ENCODE assay signal across 31 mouse cellular contexts in the genomic region with DNA sequence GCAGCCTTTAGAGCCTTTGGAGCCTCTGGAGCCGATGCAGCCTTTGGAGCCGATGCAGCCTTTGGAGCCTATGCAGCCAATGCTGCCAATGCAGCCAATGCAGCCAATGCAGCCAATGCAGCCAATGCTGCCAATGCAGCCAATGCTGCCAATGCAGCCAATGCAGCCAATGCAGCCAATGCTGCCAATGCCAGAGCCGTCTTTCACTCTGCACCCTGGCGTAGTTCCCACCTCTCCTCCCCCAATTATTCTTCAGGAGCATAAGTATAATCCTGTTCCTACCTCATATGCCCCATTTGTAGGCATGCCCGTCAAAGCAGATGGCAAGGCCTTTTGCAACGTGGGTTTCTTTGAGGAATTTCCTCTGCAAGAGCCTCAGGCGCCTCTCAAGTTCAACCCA. TPM values are rescaled to one million over a fixed set of nuclear protein-coding genes. Genes with fewer than 3 reads are reported as not detected.
DNase-seq lines count a peak whose midpoint lies in the region; ATAC-seq and TF ChIP-seq lines count a peak whose summit lies in the region.
"Had no signal": no experiment of that assay in that cellular context is flagged by ENCODE, and none has a peak within 500 bp of the region (broad histone marks: within the 10 kb centered on the region; RNA-seq: fewer than 3 reads in every experiment).

No protein-coding gene starts in this region.

- peaks cover 38% of the 10 kb centered on the region for H3K36me3 ChIP-seq in intestine, embryonic 14.5 days (ENCODE audit: control insufficient read depth, insufficient read depth, low read length)
- H3K36me3 ChIP-seq in intestine, embryonic 15.5 days = peaks cover 7% of the 10 kb centered on the region; the same call in 1 of the 2 replicates
- no peaks in the 10 kb centered on the region for H3K36me3 ChIP-seq in E14TG2a.4 (ENCODE audit: insufficient read depth, low read length)
- H3K36me3 ChIP-seq in limb, embryonic 10.5 days = peaks cover 18% of the 10 kb centered on the region

- 43% methylated on average over 7 of the region's 7 CpGs for whole genome bisulfite sequencing in cerebellum, adult 2 months
- 90% methylated on average over 7 of the region's 7 CpGs for WGBS in intestine, embryonic 14.5 days
- WGBS in intestine, embryonic 15.5 days = 92% methylated on average over 7 of the region's 7 CpGs
- WGBS in limb, embryonic 10.5 days = 87% methylated on average over 7 of the region's 7 CpGs

- peak; percentile 23 to 33 for DNase-seq in cerebellum, postnatal 14 days
- DNase-seq in cerebellum, adult 2 months = no peak
- DNase-seq in intestine, embryonic 14.5 days (ENCODE audit: low spot score) = peak; percentile 13
- DNase-seq in limb, embryonic 10.5 days (ENCODE audit: low spot score) = peak; percentile 18
- DNase-seq in gastrocnemius, postnatal 4 days (ENCODE audit: low spot score in 2 of 2) = no peak
- DNase-seq: adrenal gland, adult 2 months; cerebellum, adult 11-12 months; cerebellum, adult 9-10 months; gastrocnemius, postnatal 10 days; gastrocnemius, postnatal 36 days; heart, postnatal 36 days; kidney, adult 11 months had no signal

- no peaks in the 10 kb centered on the region for H3K27me3 ChIP-seq in cerebellum, adult 2 months (ENCODE audit: control insufficient read depth, insufficient read depth, low read length)
- H3K27me3 ChIP-seq in intestine, embryonic 14.5 days (replicated peaks; ENCODE audit: control insufficient read depth, insufficient read depth, low read length) = no peaks in the 10 kb centered on the region
- no peaks in the 10 kb centered on the region for H3K27me3 ChIP-seq in intestine, embryonic 15.5 days (replicated peaks)
- H3K27me3 ChIP-seq in E14TG2a.4 (ENCODE audit: insufficient read depth, low read length) = peaks cover 5% of the 10 kb centered on the region; the same call in 1 of the 2 replicates
- H3K27me3 ChIP-seq in limb, embryonic 10.5 days (ENCODE audit: low read depth, poor library complexity, severe bottlenecking) = no peaks in the 10 kb centered on the region
- H3K27me3 ChIP-seq: CH12.LX; forebrain, embryonic 13.5 days had no signal

- no peak overlapping the region for H3K9ac ChIP-seq in intestine, embryonic 14.5 days (ENCODE audit: low read length)
- H3K9ac ChIP-seq in intestine, embryonic 15.5 days = no peak overlapping the region
- H3K9ac ChIP-seq: forebrain, embryonic 13.5 days; hindbrain, embryonic 14.5 days had no signal

- no peak overlapping the region for H3K4me2 ChIP-seq in intestine, embryonic 14.5 days (ENCODE audit: low read length)
- H3K4me2 ChIP-seq in intestine, embryonic 15.5 days (replicated peaks) = no peak overlapping the region
- H3K4me2 ChIP-seq: forebrain, embryonic 13.5 days; hindbrain, embryonic 14.5 days had no signal

- no peaks in the 10 kb centered on the region for H3K4me1 ChIP-seq in cerebellum, adult 2 months (ENCODE audit: control insufficient read depth, insufficient read depth, low read length)
- no peaks in the 10 kb centered on the region for H3K4me1 ChIP-seq in intestine, embryonic 14.5 days (replicated peaks; ENCODE audit: control insufficient read depth, insufficient read depth, low read length)
- H3K4me1 ChIP-seq in intestine, embryonic 15.5 days (replicated peaks) = no peaks in the 10 kb centered on the region
- H3K4me1 ChIP-seq in E14TG2a.4 (replicated peaks; ENCODE audit: low read depth, low read length) = peaks cover 6% of the 10 kb centered on the region
- H3K4me1 ChIP-seq in limb, embryonic 10.5 days = no peaks in the 10 kb centered on the region
- H3K4me1 ChIP-seq: forebrain, embryonic 13.5 days had no signal

- no peaks in the 10 kb centered on the region for H3K9me3 ChIP-seq in intestine, embryonic 14.5 days (ENCODE audit: control insufficient read depth, low read length)
- no peaks in the 10 kb centered on the region for H3K9me3 ChIP-seq in intestine, embryonic 15.5 days
- H3K9me3 ChIP-seq in E14TG2a.4 (ENCODE audit: low read length) = peaks cover 5% of the 10 kb centered on the region; the same call in 1 of the 2 replicates
- no peaks in the 10 kb centered on the region for H3K9me3 ChIP-seq in limb, embryonic 10.5 days (replicated peaks)
- H3K9me3 ChIP-seq: forebrain, embryonic 13.5 days had no signal

- no peak overlapping the region for H3K4me3 ChIP-seq in cerebellum, adult 2 months (replicated peaks; ENCODE audit: insufficient read depth, low read depth, low read length)
- H3K4me3 ChIP-seq in intestine, embryonic 14.5 days (ENCODE audit: low read depth, low read length) = no peak overlapping the region
- no peak overlapping the region for H3K4me3 ChIP-seq in intestine, embryonic 15.5 days (replicated peaks)
- H3K4me3 ChIP-seq in E14TG2a.4 (replicated peaks; ENCODE audit: low read length) = peak overlapping the region; percentile 52
- no peak overlapping the region for H3K4me3 ChIP-seq in limb, embryonic 10.5 days
- H3K4me3 ChIP-seq: forebrain, embryonic 10.5 days; forebrain, embryonic 13.5 days; hindbrain, embryonic 10.5 days had no signal

- no peak for TF ChIP-seq CTCF in cerebellum, adult 2 months (IDR thresholded peaks at IDR 0.05; ENCODE audit: borderline replicate concordance, insufficient read depth, low read depth, low read length)
- no peak for TF ChIP-seq CTCF in E14TG2a.4 (conservative IDR thresholded peaks at IDR 0.05; ENCODE audit: low read length)

- TF ChIP-seq POLR2A in cerebellum, adult 2 months (IDR thresholded peaks at IDR 0.05; ENCODE audit: borderline replicate concordance, insufficient read depth, low read length) = no peak

- H3K27ac ChIP-seq in cerebellum, adult 2 months (ENCODE audit: insufficient read depth, low read length) = no peak overlapping the region
- H3K27ac ChIP-seq in intestine, embryonic 14.5 days (ENCODE audit: low read depth) = no peak overlapping the region
- H3K27ac ChIP-seq in intestine, embryonic 15.5 days = no peak overlapping the region
- H3K27ac ChIP-seq in limb, embryonic 10.5 days = no peak overlapping the region
- H3K27ac ChIP-seq: forebrain, embryonic 13.5 days; hindbrain, embryonic 14.5 days; hindbrain, postnatal 0 days had no signal

- ATAC-seq in intestine, embryonic 14.5 days (replicated peaks; ENCODE audit: low FRiP score, low TSS enrichment, low read depth) = no peak
- ATAC-seq in intestine, embryonic 15.5 days = no peak
- ATAC-seq: forebrain, embryonic 13.5 days; forebrain, embryonic 16.5 days; hindbrain, postnatal 0 days; inflammation-experienced regulatory T-cells, adult 6 months had no signal

RNA-seq across cellular contexts. Expression of gene Zc2hc1b, which starts 49.9 kb away (rescaled TPM):
- not detected in 2 replicates for polyA plus RNA-seq in cerebellum, adult 2 months (2012; rRNA removed)
- polyA plus RNA-seq in intestine, embryonic 14.5 days (2014; fragmentation: Nextera tagmentation; extraction: Ambion mirVana) = not detected in 2 replicates
- not detected in 2 replicates for polyA plus RNA-seq in intestine, embryonic 15.5 days (2015; fragmentation: Nextera tagmentation; extraction: Ambion mirVana)
- polyA plus RNA-seq in limb, embryonic 10.5 days (2016; fragmentation: Nextera tagmentation; extraction: Ambion mirVana) = not detected in 2 replicates
- not detected for total RNA-seq in gastrocnemius, postnatal 4 days (2021)
- total RNA-seq: adrenal gland, adult 2 months; adrenal gland, postnatal 14 days; adrenal gland, postnatal 4 days; CH12.LX; gastrocnemius, adult 18-20 months; gastrocnemius, postnatal 10 days; gastrocnemius, postnatal 36 days; heart, adult 18-20 months; heart, postnatal 36 days; hindbrain, postnatal 0 days; MEL had no signal
- polyA plus RNA-seq: adrenal gland, adult 2 months; embryonic facial prominence, embryonic 11.5 days; embryonic facial prominence, embryonic 14.5 days; forebrain, embryonic 10.5 days; forebrain, embryonic 13.5 days; forebrain, embryonic 16.5 days; heart, embryonic 14.5 days; heart, postnatal 0 days; hindbrain, embryonic 10.5 days; hindbrain, embryonic 14.5 days; hindbrain, postnatal 0 days; inflammation-experienced regulatory T-cells, adult 6 months had no signal

Comparison
In these comparisons a context has a peak if more than half of its experiments do, and no peak if none do; other contexts are left out.
1. DNase-seq: peak in cerebellum, postnatal 14 days (2 of 2), intestine, embryonic 14.5 days (single experiment) and limb, embryonic 10.5 days (single experiment); none in cerebellum, adult 2 months (0 of 2) and gastrocnemius, postnatal 4 days (0 of 2).